Mouse (Mus musculus) forebrain, embryonic 16.5 days (tissue): Measurements from ENCODE around the gene Olfr1259. TPM values are rescaled to one million over a fixed set of nuclear protein-coding genes. Genes with fewer than 3 reads are reported as not detected.
"Not testable (repeated sequence)": the region's sequence is repeated elsewhere in the genome, so short reads cannot be mapped to it uniquely, and the experiment has no call there.

Source experiments
- ATAC-seq: fragments of 200-750 bp; cut with Nextera tagmentation; 2 replicates; pipeline ENCODE4 v1.8.0; 2017; ENCODE audit warnings: mild to moderate bottlenecking, moderate library complexity
- H3K27ac ChIP-seq: fragments of 300-500 bp; sonication (generic); 2 replicates; pipeline ENCODE4 v1.5.1; 2014; ENCODE audit warnings: low read length, control low read depth
- H3K27me3 ChIP-seq: fragments of 300-500 bp; sonication (generic); replicated peaks from 2 replicates; pipeline ENCODE4 v1.6.1; 2014; ENCODE audit warnings: low read length; ENCODE audit not compliant: control insufficient read depth, insufficient read depth
- H3K36me3 ChIP-seq: fragments of 300-500 bp; sonication (generic); 2 replicates; pipeline ENCODE4 v1.6.1; 2014; ENCODE audit not compliant: control insufficient read depth, insufficient read depth
- H3K4me1 ChIP-seq: fragments of 300-500 bp; sonication (generic); replicated peaks from 2 replicates; pipeline ENCODE4 v1.6.1; 2014; ENCODE audit warnings: low read length; ENCODE audit not compliant: control insufficient read depth, insufficient read depth
- H3K4me2 ChIP-seq: fragments of 300-500 bp; sonication (generic); 2 replicates; pipeline ENCODE4 v1.6.1; 2014; ENCODE audit warnings: mild to moderate bottlenecking, low read length, control low read depth
- H3K4me3 ChIP-seq: fragments of 300-500 bp; sonication (generic); replicated peaks from 2 replicates; pipeline ENCODE4 v1.5.1; 2014; ENCODE audit warnings: mild to moderate bottlenecking, low read length, control low read depth
- H3K9ac ChIP-seq: fragments of 300-500 bp; sonication (generic); replicated peaks from 2 replicates; pipeline ENCODE4 v1.6.1; 2014; ENCODE audit warnings: low read depth, low read length, control low read depth
- H3K9me3 ChIP-seq: fragments of 300-500 bp; sonication (generic); 2 replicates; pipeline ENCODE4 v1.6.1; 2016; ENCODE audit warnings: low read length; ENCODE audit not compliant: control insufficient read depth
- WGBS: fragments of 180-500 bp; shearing (Covaris S2); extraction: QIAGEN DNeasy Blood & Tissue Kit; methylation state at CpG from one replicate; pipeline ENCODE4 v1.1.7; 2014; 5-methylcytosine and 5-hydroxymethylcytosine counted together
- polyA plus RNA-seq: library from polyadenylated mRNA; unstranded; fragments of >200 nt; fragmentation: Nextera tagmentation; extraction: Ambion mirVana; gene quantifications from 2 replicates; pipeline ENCODE4 v1.2.1, GENCODE M21; 2015

The Olfr1259 gene
- polyA plus RNA-seq, result not detected in 2 replicates

GRCm38 (mm10) chr2:89948564-89948963 is at the start of gene Olfr1259:
Gene Olfr1259 (minus strand): TSS chr2:89948664.
- Histone ChIP-seq H3K4me1 (no peaks in the 10 kb centered on the region), H3K4me3 (no peak within 1 kb of the TSS), H3K27ac (no peak within 1 kb of the TSS), H3K9me3 (no peaks in the 10 kb centered on the region), H3K4me2 (no peak within 1 kb of the TSS), H3K27me3 (no peaks in the 10 kb centered on the region), H3K36me3 (no peaks in the 10 kb centered on the region), H3K9ac (no peak within 1 kb of the TSS)
- WGBS, result 87% methylated on average over 5 of the region's 5 CpGs
- no peak for ATAC-seq

- Histone ChIP-seq H3K9me3 (no peaks in the 10 kb centered on the region), H3K36me3 (no peaks in the 10 kb centered on the region), H3K27ac (no peak within 1 kb of the TSS), H3K4me2 (no peak within 1 kb of the TSS), H3K4me1 (no peaks in the 10 kb centered on the region), H3K4me3 (no peak within 1 kb of the TSS), H3K9ac (no peak within 1 kb of the TSS), H3K27me3 (no peaks in the 10 kb centered on the region)
- no peak for ATAC-seq
These were observed 42.5 kb upstream of the Olfr1259 start, which contains the start of gene Olfr1261 for GRCm38 (mm10) chr2:89990921-89991320. Gene Olfr1261 (plus strand): TSS chr2:89991221.

- Histone ChIP-seq H3K36me3 (no peaks in the 10 kb centered on the region), H3K27me3 (no peaks in the 10 kb centered on the region), H3K27ac (no peak overlapping the region), H3K4me1 (no peaks in the 10 kb centered on the region), H3K9me3 (no peaks in the 10 kb centered on the region), H3K4me3 (no peak overlapping the region), H3K4me2 (no peak overlapping the region), H3K9ac (no peak overlapping the region)
- 81% methylated on average over 2 of the region's 2 CpGs for WGBS
- no peak for ATAC-seq
These were observed 29.2 kb upstream of the Olfr1259 start for GRCm38 (mm10) chr2:89977709-89978108.

GRCm38 (mm10) chr2:89974184-89974583 is 25.7 kb upstream of the Olfr1259 start, which contains the start of gene Olfr1260:
Gene Olfr1260 (plus strand): TSS chr2:89974340.
- no peak within 1 kb of the TSS for H3K4me2 ChIP-seq
- ATAC-seq, result no peak
- no peak within 1 kb of the TSS for H3K27ac ChIP-seq
- no peaks in the 10 kb centered on the region for H3K9me3 ChIP-seq
- no peak within 1 kb of the TSS for H3K9ac ChIP-seq
- H3K4me1 ChIP-seq, result no peaks in the 10 kb centered on the region
- H3K4me3 ChIP-seq, result no peak within 1 kb of the TSS
- H3K36me3 ChIP-seq, result no peaks in the 10 kb centered on the region
- H3K27me3 ChIP-seq, result no peaks in the 10 kb centered on the region
- 44% methylated on average over 2 of the region's 2 CpGs for WGBS

- Histone ChIP-seq H3K9ac (no peak within 1 kb of the TSS), H3K4me2 (no peak within 1 kb of the TSS), H3K9me3 (no peaks in the 10 kb centered on the region), H3K4me1 (no peaks in the 10 kb centered on the region), H3K4me3 (no peak within 1 kb of the TSS), H3K27me3 (no peaks in the 10 kb centered on the region), H3K36me3 (no peaks in the 10 kb centered on the region), H3K27ac (no peak within 1 kb of the TSS)
- ATAC-seq, result no peak
These were observed 21.5 kb downstream of the Olfr1259 start, which contains the start of gene Olfr1258 for GRCm38 (mm10) chr2:89927009-89927408. Gene Olfr1258 (plus strand): TSS chr2:89927309.

GRCm38 (mm10) chr2:89912616-89913015 is 35.8 kb downstream of the Olfr1259 start:
- H3K27ac ChIP-seq, H3K36me3 ChIP-seq, H3K27me3 ChIP-seq, H3K4me1 ChIP-seq, H3K9ac ChIP-seq, H3K4me3 ChIP-seq, H3K4me2 ChIP-seq, H3K9me3 ChIP-seq, ATAC-seq: not testable (repeated sequence)
- 91% methylated on average over 9 of the region's 9 CpGs for WGBS

Other genes with a start within 250 kb of the Olfr1259 start
- gene Olfr1252, start 223.7 kb downstream of the Olfr1259 start, polyA plus RNA-seq, result not detected in 2 replicates
- gene Olfr1253, start 191.6 kb downstream of the Olfr1259 start, polyA plus RNA-seq, result not detected in 2 replicates
- not detected in 2 replicates for gene Olfr1254, start 155.0 kb downstream of the Olfr1259 start, polyA plus RNA-seq
- not detected in 2 replicates for gene Olfr1255, start 136.6 kb downstream of the Olfr1259 start, polyA plus RNA-seq
- gene Olfr1256, start 107.1 kb downstream of the Olfr1259 start, polyA plus RNA-seq, result not detected in 2 replicates
- gene Olfr48, start 100.5 kb downstream of the Olfr1259 start, polyA plus RNA-seq, result not detected in 2 replicates
- gene Olfr1257, start 70.2 kb downstream of the Olfr1259 start, polyA plus RNA-seq, result not detected in 2 replicates
- not detected in 2 replicates for gene Olfr1258, start 21.4 kb downstream of the Olfr1259 start, polyA plus RNA-seq
- gene Olfr1260, start 25.7 kb upstream of the Olfr1259 start, polyA plus RNA-seq, result not detected in 2 replicates
- not detected in 2 replicates for gene Olfr1261, start 42.6 kb upstream of the Olfr1259 start, polyA plus RNA-seq
- not detected in 2 replicates for gene Olfr1262, start 51.5 kb upstream of the Olfr1259 start, polyA plus RNA-seq
- gene Olfr1263, start 63.5 kb upstream of the Olfr1259 start, polyA plus RNA-seq, result not detected in 2 replicates
- not detected in 2 replicates for gene Olfr1264, start 76.9 kb upstream of the Olfr1259 start, polyA plus RNA-seq
- gene Olfr1265, start 86.7 kb upstream of the Olfr1259 start, polyA plus RNA-seq, result not detected in 2 replicates
- not detected in 2 replicates for gene Olfr140, start 114.9 kb upstream of the Olfr1259 start, polyA plus RNA-seq
- gene Olfr1269, start 172.7 kb upstream of the Olfr1259 start, polyA plus RNA-seq, result not detected in 2 replicates
- gene Olfr32, start 193.6 kb upstream of the Olfr1259 start, polyA plus RNA-seq, result 0.19 TPM in 1 of 2 replicates, not detected in the other
- not detected in 2 replicates for gene Olfr1270, start 204.4 kb upstream of the Olfr1259 start, polyA plus RNA-seq